Mouse (Mus musculus) left cerebral cortex, postnatal 25 days (tissue): ENCODE results near the gene Srrm1. TPM values are rescaled to one million over a fixed set of nuclear protein-coding genes. Genes with fewer than 3 reads are reported as not detected.
A peak's percentile ranks its signal among the peaks of the same experiment; 100 is the strongest.
"Not testable (repeated sequence)": the region's sequence is repeated elsewhere in the genome, so short reads cannot be mapped to it uniquely, and the experiment has no call there.

ENCODE experiments used
- DNase-seq, 2 experiments: peaks; one replicate each; pipeline ENCODE4 v3.0.0; 2022; ENCODE audit warnings: low spot score in 2 of 2, mixed read lengths in 1 of 2
- intact Hi-C: fragments of 180-260 bp; cut with DNase I; formaldehyde crosslinking; loops from one replicate; pipeline ENCODE4 v1.15.1; 2025
- total RNA-seq, 2 experiments: library from RNA; stranded (reverse); gene quantifications; 2 replicates each; pipeline ENCODE4 v1.2.3; 2021

Srrm1 gene
- total RNA-seq, 2 experiments from 2014 or later = 122 to 124 TPM

- no peak for DNase-seq
- intact Hi-C loops = no loop called here
Observed at GRCm38 (mm10) chr4:135283417-135283816, 69.7 kb downstream of the Srrm1 start.

GRCm38 (mm10) chr4:135282651-135283290, 70.3 kb downstream of the Srrm1 start:
- intact Hi-C loops = no loop called here
- peak in 1 of 2 experiments; percentile 5 for DNase-seq

- intact Hi-C loops, DNase-seq: not testable (repeated sequence)
Observed at GRCm38 (mm10) chr4:135280016-135280415, 73.1 kb downstream of the Srrm1 start.

- intact Hi-C loops = no loop called here
- DNase-seq = no peak
Observed at GRCm38 (mm10) chr4:135276681-135277379, 76.3 kb downstream of the Srrm1 start.

- intact Hi-C loops = loop anchor here (5.0 kb wide), 1 partner anchor 52 kb away; no protein-coding TSS in a partner anchor
- DNase-seq = no peak
Observed at GRCm38 (mm10) chr4:135274761-135275160, 78.4 kb downstream of the Srrm1 start.

- DNase-seq = no peak
- intact Hi-C loops = loop anchor here (2.0 to 5.0 kb wide), 2 partner anchors 46 to 51 kb away; no protein-coding TSS in a partner anchor
Observed at GRCm38 (mm10) chr4:135273307-135273682, 79.8 kb downstream of the Srrm1 start.

- intact Hi-C loops = loop anchor here (2.0 to 5.0 kb wide), 2 partner anchors 46 to 50 kb away; no protein-coding TSS in a partner anchor
- DNase-seq = peak; percentile 93 to 97
Observed at GRCm38 (mm10) chr4:135272640-135273306, 80.3 kb downstream of the Srrm1 start, which contains the start of gene Clic4. Clic4 (minus strand) TSS chr4:135272814.

- peak in 1 of 2 experiments; percentile 29 for DNase-seq
Observed at GRCm38 (mm10) chr4:135271881-135272616, 81.1 kb downstream of the Srrm1 start.

GRCm38 (mm10) chr4:135271419-135271828, 81.7 kb downstream of the Srrm1 start:
- no peak for DNase-seq
- intact Hi-C loops = loop anchor here (5.0 kb wide), 1 partner anchor 49 kb away; no protein-coding TSS in a partner anchor

More at GRCm38 (mm10) chr4:135271881-135272616, 81.1 kb downstream of the Srrm1 start:
- intact Hi-C loops = loop anchor here (2.0 to 5.0 kb wide), 2 partner anchors 47 to 50 kb away; no protein-coding TSS in a partner anchor

Other genes with a start within 250 kb of the Srrm1 start
- not detected for gene Runx3, start 232.7 kb downstream of the Srrm1 start, total RNA-seq
- 10 to 100 TPM; 31.8 to 34.1 TPM for gene Clic4, start 80.5 kb downstream of the Srrm1 start, total RNA-seq
- 1 to 10 TPM in 1 of 2 experiments, under 1 TPM in 1; 0.46 to 1.2 TPM for gene Ncmap, start 44.9 kb upstream of the Srrm1 start, total RNA-seq
- gene Rcan3, start 80.5 kb upstream of the Srrm1 start, total RNA-seq = 10 to 100 TPM; 24.6 to 30.5 TPM
- 1 to 10 TPM; 1.3 to 1.8 TPM for gene Stpg1, start 141.5 kb upstream of the Srrm1 start, total RNA-seq
- 100 to 1,000 TPM; 104 TPM for gene Nipal3, start 141.7 kb upstream of the Srrm1 start, total RNA-seq
- gene Grhl3, start 220.3 kb upstream of the Srrm1 start, total RNA-seq = 1 to 10 TPM in 1 of 2 experiments, under 1 TPM in 1; 0.69 to 1.5 TPM